Mouse (Mus musculus) bone marrow macrophage, adult 2 months (primary cell): ENCODE measurements around the gene Mtx3.
A peak's percentile ranks its signal among the peaks of the same experiment; 100 is the strongest.

Source experiments
- CTCF ChIP-seq: IDR thresholded peaks from 2 replicates; pipeline ENCODE4 v1.5.1; 2012; ENCODE audit warnings: low read depth, mild to moderate bottlenecking, low read length, moderate library complexity
- POLR2A ChIP-seq: IDR thresholded peaks from 2 replicates; pipeline ENCODE4 v1.6.1; 2012; ENCODE audit warnings: mild to moderate bottlenecking, low read depth, low read length, borderline replicate concordance

DNA sequence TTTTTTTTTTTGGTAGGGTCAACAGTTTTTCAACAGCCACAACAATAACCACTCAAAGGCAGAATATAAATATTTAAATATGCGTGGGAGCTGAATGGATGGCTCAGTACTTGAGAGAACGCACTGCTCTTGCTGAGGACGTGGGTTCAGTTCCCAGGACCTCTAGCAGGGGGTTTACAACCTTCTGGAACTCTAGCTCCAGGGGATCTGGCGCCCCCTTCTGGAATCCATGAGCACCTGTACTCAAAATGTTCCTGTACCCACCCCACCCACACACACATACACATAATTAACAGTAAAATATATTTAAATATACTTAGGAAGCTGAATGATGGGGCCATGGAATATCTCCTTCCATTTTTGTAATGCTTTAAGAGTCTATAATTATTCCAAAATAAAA is 11.3 kb downstream of the Mtx3 start:
- peak; percentile 50 for TF ChIP-seq CTCF
- no peak for TF ChIP-seq POLR2A
